Mouse (Mus musculus): ENCODE data around the gene Prickle1.

DNA sequence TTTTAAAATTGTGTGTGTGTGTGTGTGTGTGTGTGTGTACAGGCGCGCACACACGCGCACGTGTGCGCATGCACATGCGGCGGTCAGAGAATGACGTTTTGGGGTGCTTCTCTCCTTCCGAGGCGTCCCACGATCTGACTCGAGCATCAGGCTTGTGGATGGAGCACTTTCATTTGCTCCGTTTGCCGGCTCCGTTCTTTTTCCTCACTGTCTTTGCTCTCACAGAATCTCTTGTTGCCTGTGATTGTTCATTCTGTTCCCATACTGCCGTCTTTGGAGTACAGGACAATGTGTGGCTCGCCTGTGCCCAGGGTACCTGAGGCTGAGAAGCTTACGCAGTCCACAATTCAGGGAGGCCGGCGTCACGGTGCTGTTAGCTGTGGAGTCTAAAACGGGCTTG, 134.6 kb downstream of the Prickle1 start:
- TF ChIP-seq CTCF (conservative IDR thresholded peaks at IDR 0.05 in 1 of 2, IDR thresholded peaks at IDR 0.05 in 1 of 2; ENCODE audit: low read depth in 2 of 2, low read length in 2 of 2), result no peak
- TF ChIP-seq CHD1 (IDR thresholded peaks at IDR 0.05; ENCODE audit: low read depth, low read length), result no peak
- no peak for TF ChIP-seq POLR2A (IDR thresholded peaks at IDR 0.05; ENCODE audit: low read depth, low read length)
- no peak for TF ChIP-seq IRF4 (IDR thresholded peaks at IDR 0.05; ENCODE audit: low read depth, low read length)
- no peak for TF ChIP-seq EP300 (IDR thresholded peaks at IDR 0.05; ENCODE audit: low read length)
- TF ChIP-seq MXI1 (IDR thresholded peaks at IDR 0.05; ENCODE audit: low read depth, low read length), result no peak
